ENCODE assay signal across 13 mouse cellular contexts in the genomic region with DNA sequence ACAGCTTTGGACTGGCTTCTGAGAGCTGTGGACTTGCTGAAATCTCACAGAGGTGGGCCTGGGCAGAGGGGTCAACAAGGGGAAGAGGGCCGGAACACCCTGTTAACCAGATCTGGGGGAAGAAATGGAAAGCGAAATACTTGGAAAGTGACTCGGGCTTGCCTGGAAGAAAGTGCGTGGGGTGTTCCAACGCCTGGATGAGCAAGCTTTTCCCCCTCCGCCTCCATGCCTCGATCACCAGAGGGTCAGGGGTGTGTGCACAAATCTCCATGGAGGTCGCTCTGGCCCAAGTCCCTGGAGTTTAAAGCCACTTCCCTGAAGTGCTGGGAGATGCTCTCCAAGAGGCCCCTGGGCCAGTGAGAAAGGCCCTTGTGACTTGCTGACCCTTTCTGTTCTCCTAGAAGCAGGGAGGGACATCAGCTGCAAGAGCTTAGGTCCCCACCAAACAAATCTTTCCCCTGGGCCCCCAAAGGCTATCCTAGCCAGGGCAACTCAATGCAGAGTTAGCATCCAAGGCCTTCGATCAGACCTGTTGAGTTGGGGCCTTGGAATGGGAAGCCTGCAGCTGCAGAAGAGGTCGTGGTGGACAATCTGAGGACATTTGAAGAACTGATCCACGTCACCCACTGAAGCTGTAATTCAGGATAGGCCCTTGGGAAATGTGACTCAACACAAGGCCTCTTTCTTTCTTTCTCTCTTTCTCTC.
"Had no signal": no experiment of that assay in that cellular context is flagged by ENCODE, and none has a peak within 500 bp of the region (broad histone marks: within the 10 kb centered on the region; RNA-seq: fewer than 3 reads in every experiment).

No protein-coding gene starts in this region.

- H3K27me3 ChIP-seq: limb, embryonic 13.5 days; liver, embryonic 15.5 days; midbrain, embryonic 13.5 days had no signal

- H3K4me3 ChIP-seq: layer of hippocampus, adult 2 months; limb, embryonic 13.5 days; liver, embryonic 15.5 days; midbrain, embryonic 13.5 days had no signal

- H3K4me1 ChIP-seq: liver, embryonic 15.5 days had no signal

- H3K9ac ChIP-seq: limb, embryonic 13.5 days; liver, embryonic 15.5 days; midbrain, embryonic 13.5 days had no signal

- ATAC-seq: lung, postnatal 0 days; midbrain, embryonic 13.5 days had no signal

- H3K9me3 ChIP-seq: limb, embryonic 13.5 days; liver, embryonic 15.5 days; midbrain, embryonic 13.5 days had no signal

- H3K4me2 ChIP-seq: limb, embryonic 13.5 days; liver, embryonic 15.5 days; midbrain, embryonic 13.5 days had no signal

- H3K27ac ChIP-seq: layer of hippocampus, adult 2 months; limb, embryonic 13.5 days; liver, embryonic 15.5 days; macrophage; midbrain, embryonic 13.5 days; stomach, postnatal 0 days had no signal

- DNase-seq: kidney, adult 18-20 months; kidney, postnatal 4 days; lung, adult 2 months; right cerebral cortex, postnatal 14 days; thymus, adult 2 months; thymus, postnatal 25 days had no signal

- H3K36me3 ChIP-seq: limb, embryonic 13.5 days; liver, embryonic 15.5 days; midbrain, embryonic 13.5 days had no signal
